Mouse (Mus musculus) lung, postnatal 0 days (tissue): ENCODE measurements around the gene Sgip1.

Source experiments
- CTCF ChIP-seq: IDR thresholded peaks from 2 replicates; pipeline ENCODE4 v1.5.1; 2016; ENCODE audit warnings: antibody characterized with exemption, mild to moderate bottlenecking
- EP300 ChIP-seq: IDR thresholded peaks from 2 replicates; pipeline ENCODE4 v1.6.1; 2016; ENCODE audit warnings: antibody characterized with exemption, mild to moderate bottlenecking, control low read depth

DNA sequence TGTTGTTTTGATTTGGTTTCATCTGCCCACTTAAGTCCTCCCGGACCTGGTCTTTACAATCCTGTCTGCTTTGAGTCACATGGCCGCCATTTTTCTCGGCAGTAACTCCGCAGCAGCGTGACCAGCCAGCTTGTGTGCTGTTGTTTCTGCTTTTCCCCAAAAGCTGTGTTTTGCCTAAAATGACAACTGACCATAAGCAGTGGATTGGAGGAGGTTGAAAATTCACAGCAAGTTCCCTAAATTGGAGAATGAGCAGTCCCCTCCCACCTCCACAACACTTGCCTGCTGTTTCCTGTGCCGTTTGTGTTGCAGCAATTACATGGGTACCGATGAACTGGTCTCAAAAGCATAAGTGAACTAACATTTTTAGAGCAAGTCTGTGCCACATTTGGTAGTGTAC, 189.6 kb downstream of the Sgip1 start:
- no peak for TF ChIP-seq CTCF
- TF ChIP-seq EP300 = no peak
